Mouse (Mus musculus): ENCODE data around the gene Prr32. TPM values are rescaled to one million over a fixed set of nuclear protein-coding genes. Genes with fewer than 3 reads are reported as not detected.

Prr32 gene
- not detected in 2 replicates for polyA plus RNA-seq (2012; rRNA removed)

GRCm38 (mm10) chrX:45090604-45091003 lies at the start of gene Prr32:
TSS of gene Prr32 (plus strand) at chrX:45090904.

All from colon, adult 2 months (tissue).